ENCODE assay signal across 9 mouse cellular contexts in the genomic region with DNA sequence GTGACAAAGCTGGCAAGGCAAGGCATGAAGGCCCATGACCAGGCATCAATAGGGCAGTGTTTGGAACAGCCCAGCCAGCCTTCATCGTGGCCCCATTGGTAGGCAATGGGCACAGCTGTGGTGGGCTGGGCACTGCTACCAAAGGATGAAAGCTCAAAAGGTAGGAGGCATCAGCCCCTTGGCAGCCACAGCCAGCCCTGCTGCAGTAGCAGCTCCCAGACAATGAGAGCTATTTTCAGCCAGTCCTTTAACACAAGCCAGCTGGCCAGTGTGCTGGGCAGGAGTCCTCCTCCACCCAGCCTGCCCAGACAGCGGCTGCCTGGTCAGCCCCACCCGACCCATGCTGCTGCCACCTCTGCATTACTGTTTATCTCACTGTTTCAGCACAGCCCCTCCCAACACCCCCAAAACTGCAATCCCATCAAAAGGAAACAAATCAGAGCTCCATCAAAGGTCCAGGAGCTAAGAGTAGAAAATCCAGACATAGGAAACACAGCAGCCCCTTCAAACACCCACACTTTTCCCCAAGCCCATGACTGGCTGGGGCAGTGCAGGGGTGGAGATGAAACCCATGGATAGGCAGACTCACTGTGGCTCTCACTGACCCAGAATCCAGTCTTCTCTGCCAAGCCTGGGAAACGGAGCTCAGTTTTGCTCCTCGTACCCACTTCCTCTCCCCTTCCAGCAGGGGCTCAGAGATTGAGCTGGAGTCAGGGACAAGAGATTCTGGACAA. TPM values are rescaled to one million over a fixed set of nuclear protein-coding genes. Genes with fewer than 3 reads are reported as not detected.
DNase-seq lines count a peak whose midpoint lies in the region; ATAC-seq and TF ChIP-seq lines count a peak whose summit lies in the region.
"Had no signal": no experiment of that assay in that cellular context is flagged by ENCODE, and none has a peak within 500 bp of the region (broad histone marks: within the 10 kb centered on the region; RNA-seq: fewer than 3 reads in every experiment).

No protein-coding gene starts in this region.

- H3K4me2 ChIP-seq in neural tube, embryonic 13.5 days: no peak overlapping the region
- H3K4me2 ChIP-seq: liver, embryonic 13.5 days had no signal

- no peak overlapping the region for H3K4me3 ChIP-seq in neural tube, embryonic 13.5 days
- H3K4me3 ChIP-seq in hindbrain, embryonic 10.5 days: no peak overlapping the region
- no peak overlapping the region for H3K4me3 ChIP-seq in olfactory bulb, adult 2 months (ENCODE audit: insufficient read depth, low read depth, low read length)
- H3K4me3 ChIP-seq: liver, embryonic 13.5 days had no signal

- H3K36me3 ChIP-seq in neural tube, embryonic 13.5 days: no peaks in the 10 kb centered on the region
- H3K36me3 ChIP-seq in hindbrain, embryonic 10.5 days: no peaks in the 10 kb centered on the region
- H3K36me3 ChIP-seq: liver, embryonic 13.5 days had no signal

- no peak for TF ChIP-seq CTCF in olfactory bulb, adult 2 months (IDR thresholded peaks at IDR 0.05; ENCODE audit: insufficient read depth, low read depth, low read length)

- peaks cover 47% of the 10 kb centered on the region for H3K4me1 ChIP-seq in neural tube, embryonic 13.5 days (replicated peaks)
- peaks cover 60% of the 10 kb centered on the region for H3K4me1 ChIP-seq in hindbrain, embryonic 10.5 days (replicated peaks)
- H3K4me1 ChIP-seq in olfactory bulb, adult 2 months (ENCODE audit: control insufficient read depth, insufficient read depth, low read length): peaks cover 34% of the 10 kb centered on the region

- H3K9ac ChIP-seq in neural tube, embryonic 13.5 days: peak overlapping the region; percentile 12; the same call in 1 of the 2 replicates
- H3K9ac ChIP-seq: liver, embryonic 13.5 days had no signal

- no peak for DNase-seq in neural tube, embryonic 10.5 days (ENCODE audit: extremely low spot score, low spot score)
- DNase-seq in frontal cortex, adult 2 months (ENCODE audit: extremely low spot score in 1 of 2, low spot score in 1 of 2): peak; percentile 57 to 68
- DNase-seq in hindbrain, embryonic 10.5 days (ENCODE audit: low spot score): no peak
- DNase-seq in left cerebral cortex, postnatal 14 days (ENCODE audit: low spot score in 2 of 2): peak; percentile 49 to 73
- DNase-seq in spleen, postnatal 10 days (ENCODE audit: low spot score in 2 of 2): no peak
- no peak for DNase-seq in urinary bladder, postnatal 14 days (ENCODE audit: low spot score)
- DNase-seq: liver, embryonic 13.5 days had no signal

- WGBS in neural tube, embryonic 13.5 days: 63% methylated on average over 5 of the region's 5 CpGs
- WGBS in hindbrain, embryonic 10.5 days: 64% methylated on average over 5 of the region's 5 CpGs
- WGBS in olfactory bulb, adult 2 months: 13% methylated on average over 5 of the region's 5 CpGs

- H3K27me3 ChIP-seq in neural tube, embryonic 13.5 days: no peaks in the 10 kb centered on the region
- H3K27me3 ChIP-seq in hindbrain, embryonic 10.5 days (ENCODE audit: insufficient read depth, poor library complexity, severe bottlenecking): no peaks in the 10 kb centered on the region

- TF ChIP-seq POLR2A in olfactory bulb, adult 2 months (IDR thresholded peaks at IDR 0.05; ENCODE audit: insufficient read depth, low read depth, low read length): no peak

- intact Hi-C loops in left cerebral cortex, postnatal 14 days (cut with DNase I): no loop called here

- peak; percentile 67 for ATAC-seq in neural tube, embryonic 13.5 days (ENCODE audit: low read depth)

- peak overlapping the region; percentile 61 for H3K27ac ChIP-seq in neural tube, embryonic 13.5 days (replicated peaks)
- peak overlapping the region; percentile 73 for H3K27ac ChIP-seq in hindbrain, embryonic 10.5 days
- H3K27ac ChIP-seq in olfactory bulb, adult 2 months (ENCODE audit: insufficient read depth, low read depth, low read length): peak overlapping the region; percentile 99
- H3K27ac ChIP-seq: liver, embryonic 13.5 days had no signal

- no peaks in the 10 kb centered on the region for H3K9me3 ChIP-seq in neural tube, embryonic 13.5 days
- no peaks in the 10 kb centered on the region for H3K9me3 ChIP-seq in hindbrain, embryonic 10.5 days
- H3K9me3 ChIP-seq: liver, embryonic 13.5 days had no signal

RNA-seq across cellular contexts. Expression of gene Fmnl3, which starts 26.7 kb away (rescaled TPM):
- 9.3 and 11.7 TPM in 2 replicates for polyA plus RNA-seq in neural tube, embryonic 13.5 days (2015; fragmentation: Nextera tagmentation; extraction: Ambion mirVana)
- polyA plus RNA-seq in frontal cortex, adult 2 months (2012; rRNA removed): 18.5 and 19.9 TPM in 2 replicates
- polyA plus RNA-seq in hindbrain, embryonic 10.5 days (2016; fragmentation: Nextera tagmentation; extraction: Ambion mirVana): 10.7 and 14.6 TPM in 2 replicates
- total RNA-seq in left cerebral cortex, postnatal 14 days (2021): 10 to 100 TPM; 11.3 to 13.4 TPM
- not detected in 2 replicates for polyA plus RNA-seq in olfactory bulb, adult 2 months (2012; ENCODE audit: insufficient read depth, insufficient read length, low replicate concordance, missing spikeins)

RNA-seq across cellular contexts. Expression of gene Fam186b, which starts 47.9 kb away (rescaled TPM):
- 0.52 and 0.54 TPM in 2 replicates for polyA plus RNA-seq in neural tube, embryonic 13.5 days (2015; fragmentation: Nextera tagmentation; extraction: Ambion mirVana)
- 1.5 and 1.7 TPM in 2 replicates for polyA plus RNA-seq in frontal cortex, adult 2 months (2012; rRNA removed)
- 0.20 and 0.27 TPM in 2 replicates for polyA plus RNA-seq in hindbrain, embryonic 10.5 days (2016; fragmentation: Nextera tagmentation; extraction: Ambion mirVana)
- total RNA-seq in left cerebral cortex, postnatal 14 days (2021): 1 to 10 TPM; 1.7 to 2.2 TPM
- not detected in 2 replicates for polyA plus RNA-seq in olfactory bulb, adult 2 months (2012; ENCODE audit: insufficient read depth, insufficient read length, low replicate concordance, missing spikeins)
- polyA plus RNA-seq: liver, embryonic 13.5 days had no signal

RNA-seq across cellular contexts. Expression of gene Prpf40b, which starts 48.7 kb away (rescaled TPM):
- 90.1 and 101 TPM in 2 replicates for polyA plus RNA-seq in neural tube, embryonic 13.5 days (2015; fragmentation: Nextera tagmentation; extraction: Ambion mirVana)
- 163 and 182 TPM in 2 replicates for polyA plus RNA-seq in frontal cortex, adult 2 months (2012; rRNA removed)
- 61.1 and 63.3 TPM in 2 replicates for polyA plus RNA-seq in hindbrain, embryonic 10.5 days (2016; fragmentation: Nextera tagmentation; extraction: Ambion mirVana)
- total RNA-seq in left cerebral cortex, postnatal 14 days (2021): 10 to 100 TPM; 95.4 to 99.5 TPM
- not detected in 2 replicates for polyA plus RNA-seq in olfactory bulb, adult 2 months (2012; ENCODE audit: insufficient read depth, insufficient read length, low replicate concordance, missing spikeins)

RNA-seq across cellular contexts. Expression of gene Tmbim6, which starts 49.1 kb away (rescaled TPM):
- polyA plus RNA-seq in neural tube, embryonic 13.5 days (2015; fragmentation: Nextera tagmentation; extraction: Ambion mirVana): 254 and 261 TPM in 2 replicates
- polyA plus RNA-seq in frontal cortex, adult 2 months (2012; rRNA removed): 365 and 368 TPM in 2 replicates
- polyA plus RNA-seq in hindbrain, embryonic 10.5 days (2016; fragmentation: Nextera tagmentation; extraction: Ambion mirVana): 283 and 284 TPM in 2 replicates
- 100 to 1,000 TPM; 330 to 349 TPM for total RNA-seq in left cerebral cortex, postnatal 14 days (2021)
- polyA plus RNA-seq in olfactory bulb, adult 2 months (2012; ENCODE audit: insufficient read depth, insufficient read length, low replicate concordance, missing spikeins): 839 TPM in 1 of 2 replicates, not detected in the other

Comparison
In these comparisons a context has a peak if more than half of its experiments do, and no peak if none do; other contexts are left out.
1. DNase-seq: peak in frontal cortex, adult 2 months (2 of 2) and left cerebral cortex, postnatal 14 days (2 of 2); none in neural tube, embryonic 10.5 days (single experiment), hindbrain, embryonic 10.5 days (single experiment), spleen, postnatal 10 days (0 of 2) and urinary bladder, postnatal 14 days (single experiment).
2. RNA of gene Fmnl3, which starts 26.7 kb away (polyA plus RNA-seq): 18.5 to 19.9 TPM in frontal cortex, adult 2 months, 10.7 to 14.6 TPM in hindbrain, embryonic 10.5 days and 9.3 to 11.7 TPM in neural tube, embryonic 13.5 days; not detected in olfactory bulb, adult 2 months; every median in the first group is over 10 times any median in the second.
3. Peak in every context shown above with its lines, with median percentiles within 50 percentile points of each other: H3K27ac ChIP-seq.